Comparison of ENCODE assay signal across 30 mouse cellular contexts in the genomic region with DNA sequence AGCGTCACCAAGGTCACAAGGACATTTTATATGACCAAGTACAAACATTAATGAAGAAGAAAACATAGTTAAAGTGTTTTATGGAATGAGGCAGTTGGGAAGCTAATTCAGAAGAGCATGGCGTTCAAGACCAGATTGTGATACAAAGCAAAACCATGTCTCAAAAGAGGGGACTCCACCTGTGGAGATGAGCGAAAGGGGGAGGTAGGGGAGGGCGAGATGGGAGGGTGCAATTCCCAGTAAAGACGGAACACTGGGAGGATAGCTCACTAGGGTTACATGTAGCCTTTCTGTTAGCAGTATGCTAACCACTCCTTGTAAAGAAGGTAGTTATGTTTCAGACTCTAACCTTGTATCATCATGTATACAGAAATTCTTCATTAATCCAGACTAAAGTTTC. TPM values are rescaled to one million over a fixed set of nuclear protein-coding genes. Genes with fewer than 3 reads are reported as not detected.
"Had no signal": no experiment of that assay in that cellular context is flagged by ENCODE, and none has a peak within 500 bp of the region (broad histone marks: within the 10 kb centered on the region; RNA-seq: fewer than 3 reads in every experiment).

No protein-coding gene starts in this region.

- H3K27me3 ChIP-seq: heart, embryonic 12.5 days; hindbrain, embryonic 12.5 days; intestine, embryonic 15.5 days; limb, embryonic 12.5 days; liver, embryonic 13.5 days; liver, embryonic 15.5 days had no signal

- DNase-seq: gastrocnemius, postnatal 25 days; heart, adult 18-20 months; heart, postnatal 10 days; heart, postnatal 4 days; kidney, adult 18-20 months; kidney, adult 8-10 months; kidney, postnatal 14 days; kidney, postnatal 36 days; layer of hippocampus, adult 9-11 months; layer of hippocampus, postnatal 36 days; left cerebral cortex, postnatal 4 days; liver; liver, embryonic 13.5 days had no signal

- H3K36me3 ChIP-seq: heart, embryonic 10.5 days; heart, embryonic 12.5 days; hindbrain, embryonic 10.5 days; hindbrain, embryonic 12.5 days; intestine, embryonic 15.5 days; limb, embryonic 12.5 days; liver, embryonic 13.5 days; liver, embryonic 15.5 days had no signal

- H3K9ac ChIP-seq: heart, embryonic 12.5 days; hindbrain, embryonic 12.5 days; hindbrain, embryonic 14.5 days; intestine, embryonic 15.5 days; limb, embryonic 12.5 days; liver, embryonic 13.5 days; liver, embryonic 15.5 days had no signal

- H3K4me2 ChIP-seq: heart, embryonic 12.5 days; hindbrain, embryonic 12.5 days; hindbrain, embryonic 14.5 days; intestine, embryonic 15.5 days; limb, embryonic 12.5 days; liver, embryonic 11.5 days; liver, embryonic 13.5 days; liver, embryonic 15.5 days had no signal

- H3K4me3 ChIP-seq: heart, embryonic 10.5 days; heart, embryonic 12.5 days; hindbrain, embryonic 10.5 days; hindbrain, embryonic 12.5 days; intestine, embryonic 15.5 days; liver, embryonic 13.5 days; liver, embryonic 15.5 days had no signal

- H3K4me1 ChIP-seq: intestine, embryonic 15.5 days; limb, embryonic 12.5 days; liver, embryonic 13.5 days; liver, embryonic 15.5 days had no signal

- H3K9me3 ChIP-seq: heart, embryonic 10.5 days; heart, embryonic 12.5 days; hindbrain, embryonic 10.5 days; hindbrain, embryonic 12.5 days; intestine, embryonic 15.5 days; limb, embryonic 12.5 days; liver, embryonic 13.5 days; liver, embryonic 15.5 days had no signal

- ATAC-seq: hindbrain, embryonic 16.5 days; inflammation-experienced regulatory T-cells, adult 6 months; intestine, embryonic 15.5 days; intestine, postnatal 0 days had no signal

- H3K27ac ChIP-seq: heart, embryonic 10.5 days; hindbrain, embryonic 10.5 days; hindbrain, embryonic 12.5 days; hindbrain, embryonic 14.5 days; intestine, embryonic 15.5 days; limb, embryonic 12.5 days; liver, embryonic 13.5 days; liver, embryonic 15.5 days had no signal

RNA-seq across cellular contexts. Expression of gene Pkhd1, which starts 55.1 kb away (rescaled TPM):
- polyA plus RNA-seq: heart, embryonic 12.5 days; heart, embryonic 14.5 days; heart, embryonic 16.5 days; hindbrain, embryonic 10.5 days; hindbrain, embryonic 12.5 days; inflammation-experienced regulatory T-cells, adult 6 months had no signal

RNA-seq across cellular contexts. Expression of gene Il17a, which starts 57.8 kb away (rescaled TPM):
- polyA plus RNA-seq: frontal cortex, adult 2 months; heart, embryonic 10.5 days; heart, embryonic 12.5 days; heart, embryonic 14.5 days; heart, embryonic 16.5 days; hindbrain, embryonic 10.5 days; hindbrain, embryonic 12.5 days; hindbrain, embryonic 14.5 days; hindbrain, embryonic 16.5 days; intestine, embryonic 15.5 days; intestine, postnatal 0 days; kidney, embryonic 14.5 days; kidney, embryonic 16.5 days; limb, embryonic 12.5 days; liver, embryonic 11.5 days; liver, embryonic 13.5 days; liver, embryonic 15.5 days had no signal
